8 mouse cellular contexts compared by ENCODE assay signal in the genomic region with DNA sequence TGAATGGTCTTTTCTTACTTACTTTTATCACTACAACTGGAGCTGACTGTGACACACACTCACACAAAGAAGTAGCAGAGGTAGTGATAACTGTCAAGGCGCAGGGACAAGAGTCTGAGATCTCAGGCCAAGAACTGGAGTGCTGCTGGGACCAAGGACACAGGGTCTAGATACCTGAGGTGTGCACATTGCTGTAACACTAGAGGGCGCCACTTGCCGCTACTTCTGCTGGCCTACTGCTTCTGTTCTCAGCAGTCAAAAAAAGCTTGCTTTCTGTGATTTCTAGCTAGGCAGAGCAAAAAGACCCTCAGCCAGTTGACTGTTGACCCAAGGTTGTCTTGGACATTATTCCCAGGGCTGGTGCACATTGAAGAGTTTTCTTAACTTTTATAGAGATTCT. TPM values are rescaled to one million over a fixed set of nuclear protein-coding genes. Genes with fewer than 3 reads are reported as not detected.
DNase-seq lines count a peak whose midpoint lies in the region; ATAC-seq lines count a peak whose summit lies in the region.

No protein-coding gene starts in this region.

- WGBS in hindbrain, embryonic 10.5 days, result 30% methylated on average over 3 of the region's 3 CpGs
- 28% methylated on average over 3 of the region's 3 CpGs for WGBS in hindbrain, embryonic 16.5 days

- 0 out of 2 replicates have a peak, but pooled peaks cover 3% of the 10 kb centered on the region for H3K9me3 ChIP-seq in hindbrain, embryonic 10.5 days
- H3K9me3 ChIP-seq in hindbrain, embryonic 16.5 days (ENCODE audit: control insufficient read depth, low read length), result no peaks in the 10 kb centered on the region

- peaks cover 4% of the 10 kb centered on the region; the same call in 1 of the 2 replicates for H3K4me1 ChIP-seq in hindbrain, embryonic 10.5 days (replicated peaks)
- no peaks in the 10 kb centered on the region for H3K4me1 ChIP-seq in hindbrain, embryonic 16.5 days (ENCODE audit: control insufficient read depth, insufficient read depth, low read depth, low read length)

- H3K4me2 ChIP-seq in hindbrain, embryonic 16.5 days (ENCODE audit: low read length), result no peak overlapping the region

- no peak overlapping the region for H3K27ac ChIP-seq in hindbrain, embryonic 10.5 days
- no peak overlapping the region for H3K27ac ChIP-seq in hindbrain, embryonic 16.5 days (ENCODE audit: low read depth, low read length)

- H3K27me3 ChIP-seq in hindbrain, embryonic 10.5 days (ENCODE audit: insufficient read depth, poor library complexity, severe bottlenecking), result no peaks in the 10 kb centered on the region
- no peaks in the 10 kb centered on the region for H3K27me3 ChIP-seq in hindbrain, embryonic 16.5 days (replicated peaks; ENCODE audit: control insufficient read depth, insufficient read depth, low read length)

- DNase-seq in hindbrain, embryonic 10.5 days (ENCODE audit: low spot score), result peak; percentile 52
- DNase-seq in MN1 (ENCODE audit: low spot score), result peak; percentile 70
- peak; percentile 66 for DNase-seq in cerebellum, adult 9-11 months
- DNase-seq in gastrocnemius, postnatal 25 days, result peak; percentile 44
- DNase-seq in layer of hippocampus, adult 9-11 months, result peak; percentile 34
- peak; percentile 52 to 58 for DNase-seq in spleen, postnatal 36 days (ENCODE audit: low spot score in 2 of 2)

- no peak for ATAC-seq in hindbrain, embryonic 16.5 days
- ATAC-seq in megakaryocyte, adult 5-6 weeks (ENCODE audit: poor library complexity, severe bottlenecking), result peak; percentile 62

- H3K36me3 ChIP-seq in hindbrain, embryonic 10.5 days, result no peaks in the 10 kb centered on the region
- H3K36me3 ChIP-seq in hindbrain, embryonic 16.5 days (ENCODE audit: control insufficient read depth, insufficient read depth, low read length), result no peaks in the 10 kb centered on the region

- no peak overlapping the region for H3K4me3 ChIP-seq in hindbrain, embryonic 10.5 days
- no peak overlapping the region for H3K4me3 ChIP-seq in hindbrain, embryonic 16.5 days (ENCODE audit: low read length)

- no peak overlapping the region for H3K9ac ChIP-seq in hindbrain, embryonic 16.5 days (ENCODE audit: low read depth, low read length)

RNA-seq across cellular contexts. Expression of a gene that starts 45.0 kb away (rescaled TPM):
- 22.7 and 25.0 TPM in 2 replicates for polyA plus RNA-seq in hindbrain, embryonic 10.5 days (2016; fragmentation: Nextera tagmentation; extraction: Ambion mirVana)
- polyA plus RNA-seq in hindbrain, embryonic 16.5 days (2015; fragmentation: Nextera tagmentation; extraction: Ambion mirVana), result 12.3 and 15.1 TPM in 2 replicates
- total RNA-seq in gastrocnemius, postnatal 25 days (2021), result 10 to 100 TPM; 25.6 to 32.3 TPM
- total RNA-seq in megakaryocyte, adult 5-6 weeks (2015), result not detected in 2 replicates
- total RNA-seq in megakaryocyte, adult 5-6 weeks (2017), result not detected in 2 replicates

Comparison
In these comparisons a context has a peak if more than half of its experiments do, and no peak if none do; other contexts are left out.
1. RNA of a gene that starts 45.0 kb away (total RNA-seq): 25.6 to 32.3 TPM in gastrocnemius, postnatal 25 days; not detected in megakaryocyte, adult 5-6 weeks; every median in the first group is over 10 times any median in the second.
2. Peak in every context shown above with its lines, with median percentiles within 50 percentile points of each other: DNase-seq.